Mouse (Mus musculus) bone marrow, adult 2 months (tissue): ENCODE data around the gene Ildr1.

Experiments used
- CTCF ChIP-seq: fragments of 200-500 bp; IDR thresholded peaks from 2 replicates; pipeline ENCODE4 v1.5.1; 2011; ENCODE audit warnings: low read length, control low read depth; ENCODE audit not compliant: control insufficient read depth, insufficient read depth
- POLR2A ChIP-seq: fragments of 200-500 bp; IDR thresholded peaks from 2 replicates; pipeline ENCODE4 v1.6.1; 2011; ENCODE audit warnings: low read depth, mild to moderate bottlenecking, control low read depth, low read length, borderline replicate concordance; ENCODE audit not compliant: control insufficient read depth

- TF ChIP-seq CTCF: no peak
- TF ChIP-seq POLR2A: no peak
Measured at GRCm38 (mm10) chr16:36732572-36732971, 38.8 kb downstream of the Ildr1 start.
